Mouse (Mus musculus) G1E (cell line): ENCODE data around the gene Methig1.

Source experiments
- CTCF ChIP-seq: IDR thresholded peaks from 2 replicates; pipeline ENCODE4 v1.5.1; 2012; ENCODE audit warnings: low read depth, low read length, inconsistent platforms, mixed read lengths
- GATA1 ChIP-seq: IDR thresholded peaks from 2 replicates; pipeline ENCODE4 v1.6.1; 2012; ENCODE audit warnings: borderline replicate concordance, low read length, inconsistent platforms, mixed read lengths
- TAL1 ChIP-seq: conservative IDR thresholded peaks from 2 replicates; pipeline ENCODE4 v1.6.1; 2012; ENCODE audit warnings: low read depth, low read length, inconsistent platforms, mixed read lengths

GRCm38 (mm10) chr15:100402347-100402746, 49.4 kb downstream of the Methig1 start:
- TF ChIP-seq CTCF (no peak), GATA1 (no peak), TAL1 (no peak)
